Mouse (Mus musculus): ENCODE measurements around the gene Ddr2.
A peak's percentile ranks its signal among the peaks of the same experiment; 100 is the strongest.

The Ddr2 gene

GRCm38 (mm10) chr1:170110516-170111332, at the start of gene Ddr2:
Gene Ddr2, minus strand, starts transcription at chr1:170110762.
- DNase-seq (ENCODE audit: low read depth) = no peak

- DNase-seq (ENCODE audit: low read depth) = no peak
Observed at GRCm38 (mm10) chr1:170159707-170160106, 49.1 kb upstream of the Ddr2 start.

- DNase-seq (ENCODE audit: low read depth) = no peak
Observed at GRCm38 (mm10) chr1:170155761-170156160, 45.2 kb upstream of the Ddr2 start.

- DNase-seq (ENCODE audit: low read depth) = no peak
Observed at GRCm38 (mm10) chr1:170155298-170155697, 44.7 kb upstream of the Ddr2 start.

- DNase-seq (ENCODE audit: low read depth) = no peak
Observed at GRCm38 (mm10) chr1:170153986-170154385, 43.4 kb upstream of the Ddr2 start.

GRCm38 (mm10) chr1:170152552-170152951, 42.0 kb upstream of the Ddr2 start:
- peak; percentile 42 for DNase-seq (ENCODE audit: low read depth)

- no peak for DNase-seq (ENCODE audit: low read depth)
Observed at GRCm38 (mm10) chr1:170150870-170151269, 40.3 kb upstream of the Ddr2 start.

GRCm38 (mm10) chr1:170149756-170150155, 39.2 kb upstream of the Ddr2 start:
- DNase-seq (ENCODE audit: low read depth) = no peak

- DNase-seq (ENCODE audit: low read depth) = no peak
Observed at GRCm38 (mm10) chr1:170148536-170148935, 38.0 kb upstream of the Ddr2 start.

GRCm38 (mm10) chr1:170147651-170148448, 37.3 kb upstream of the Ddr2 start:
- DNase-seq (ENCODE audit: low read depth) = peak; percentile 37

GRCm38 (mm10) chr1:170145606-170146005, 35.0 kb upstream of the Ddr2 start:
- no peak for DNase-seq (ENCODE audit: low read depth)

GRCm38 (mm10) chr1:170142256-170142871, 31.8 kb upstream of the Ddr2 start:
- DNase-seq (ENCODE audit: low read depth) = no peak

- DNase-seq (ENCODE audit: low read depth) = no peak
Observed at GRCm38 (mm10) chr1:170141626-170142025, 31.1 kb upstream of the Ddr2 start.

- peak; percentile 77 for DNase-seq (ENCODE audit: low read depth)
Observed at GRCm38 (mm10) chr1:170136351-170137009, 25.9 kb upstream of the Ddr2 start.

GRCm38 (mm10) chr1:170134264-170134663, 23.7 kb upstream of the Ddr2 start:
- no peak for DNase-seq (ENCODE audit: low read depth)

- DNase-seq (ENCODE audit: low read depth) = no peak
Observed at GRCm38 (mm10) chr1:170130962-170131361, 20.4 kb upstream of the Ddr2 start.

- DNase-seq (ENCODE audit: low read depth) = no peak
Observed at GRCm38 (mm10) chr1:170124644-170125043, 14.1 kb upstream of the Ddr2 start.

- no peak for DNase-seq (ENCODE audit: low read depth)
Observed at GRCm38 (mm10) chr1:170113616-170114015, 3.1 kb upstream of the Ddr2 start.

- DNase-seq (ENCODE audit: low read depth) = no peak
Observed at GRCm38 (mm10) chr1:170112261-170112660, 1.7 kb upstream of the Ddr2 start.

- no peak for DNase-seq (ENCODE audit: low read depth)
Observed at GRCm38 (mm10) chr1:170111651-170112226, 1.2 kb upstream of the Ddr2 start.

- no peak for DNase-seq (ENCODE audit: low read depth)
Observed at GRCm38 (mm10) chr1:170109776-170110515, 616 bp downstream of the Ddr2 start.
